In genomic region chr5:135456515-135456914, GRCm38 (mm10) we compare ENCODE assay signal across 27 mouse cellular contexts.
"Had no signal": no experiment of that assay in that cellular context is flagged by ENCODE, and none has a peak within 500 bp of the region (broad histone marks: within the 10 kb centered on the region; RNA-seq: fewer than 3 reads in every experiment).

No protein-coding gene starts in this region.

- H3K36me3 ChIP-seq: liver, embryonic 13.5 days; liver, embryonic 15.5 days had no signal

- H3K4me2 ChIP-seq: limb, embryonic 12.5 days; limb, embryonic 13.5 days; limb, embryonic 15.5 days; liver, embryonic 11.5 days; liver, embryonic 12.5 days; liver, embryonic 13.5 days; liver, embryonic 15.5 days; lung, embryonic 14.5 days; lung, embryonic 15.5 days; midbrain, embryonic 11.5 days; midbrain, embryonic 12.5 days; midbrain, embryonic 13.5 days; midbrain, embryonic 15.5 days had no signal

- H3K27me3 ChIP-seq: limb, embryonic 12.5 days; limb, embryonic 13.5 days; limb, embryonic 15.5 days; liver, embryonic 12.5 days; liver, embryonic 13.5 days; liver, embryonic 15.5 days; lung, embryonic 15.5 days; megakaryocyte, embryonic 14.5 days; midbrain, embryonic 12.5 days; midbrain, embryonic 13.5 days; midbrain, embryonic 15.5 days had no signal

- DNase-seq: left cerebral cortex, postnatal 4 days; liver; liver, embryonic 13.5 days; liver, postnatal 0 days; lung, adult 18-20 months; lung, adult 2 months; lung, embryonic 14.5 days; lung, postnatal 10 days; lung, postnatal 14 days; lung, postnatal 36 days; lung, postnatal 4 days; midbrain, embryonic 14.5 days had no signal

- H3K4me3 ChIP-seq: left cerebral cortex, adult 2 months; limb, embryonic 10.5 days; limb, embryonic 12.5 days; limb, embryonic 13.5 days; limb, embryonic 15.5 days; liver, embryonic 12.5 days; liver, embryonic 13.5 days; liver, embryonic 15.5 days; lung, embryonic 15.5 days; megakaryocyte, embryonic 14.5 days; midbrain, embryonic 10.5 days; midbrain, embryonic 12.5 days; midbrain, embryonic 13.5 days; midbrain, embryonic 15.5 days had no signal
